Mouse (Mus musculus) adrenal gland, postnatal 36 days (tissue): ENCODE data around the gene Cyb5r2. TPM values are rescaled to one million over a fixed set of nuclear protein-coding genes. Genes with fewer than 3 reads are reported as not detected.

Source experiments
- DNase-seq, 2 experiments: peaks; one replicate each; pipeline ENCODE4 v3.0.0; 2021; ENCODE audit warnings: mixed read lengths in 1 of 2
- total RNA-seq, 2 experiments: library from RNA; stranded (reverse); gene quantifications; 2 replicates each; pipeline ENCODE4 v1.2.3; 2021

The Cyb5r2 gene
- total RNA-seq, 2 experiments from 2014 or later, result not detected

DNA sequence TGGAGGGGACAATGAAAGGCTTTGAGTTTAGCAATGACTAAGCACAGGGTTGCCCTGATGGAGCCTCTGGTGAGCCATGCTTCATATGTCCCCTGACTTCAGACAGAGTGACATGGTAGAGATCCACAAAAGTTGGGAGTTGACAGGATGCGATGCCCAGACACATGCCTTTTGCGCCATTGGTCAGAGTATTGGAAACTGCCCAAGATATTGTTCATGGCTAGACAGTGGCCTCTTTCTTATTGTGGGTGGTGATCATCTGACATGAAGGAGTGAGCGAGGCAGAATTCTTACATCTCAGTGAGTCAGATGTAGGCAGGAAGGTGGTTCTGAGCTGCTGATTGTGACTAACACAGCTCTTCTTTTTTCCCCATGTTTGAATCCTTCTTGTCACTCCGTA lies 35.3 kb downstream of the Cyb5r2 start:
- DNase-seq, result no peak

DNA sequence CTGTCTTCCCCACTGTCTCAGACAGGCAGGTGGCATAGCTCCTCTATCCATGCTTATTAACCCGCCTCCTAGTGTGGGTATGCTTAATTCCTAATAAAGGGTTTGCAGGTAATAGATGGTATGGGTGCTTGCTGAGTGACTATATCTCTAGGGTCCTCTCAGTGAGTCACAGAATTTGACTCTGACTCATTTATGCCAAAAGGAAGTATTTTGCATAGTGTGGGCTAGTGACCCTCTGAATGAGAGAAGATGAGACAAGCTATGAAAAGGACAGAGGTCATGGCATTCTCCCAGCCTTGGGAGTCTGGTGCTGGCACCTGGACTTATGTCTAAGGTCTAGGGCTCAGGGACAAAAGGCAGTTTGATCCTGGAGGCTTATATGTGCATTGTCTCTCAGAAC lies 37.1 kb downstream of the Cyb5r2 start:
- DNase-seq, result no peak

DNA sequence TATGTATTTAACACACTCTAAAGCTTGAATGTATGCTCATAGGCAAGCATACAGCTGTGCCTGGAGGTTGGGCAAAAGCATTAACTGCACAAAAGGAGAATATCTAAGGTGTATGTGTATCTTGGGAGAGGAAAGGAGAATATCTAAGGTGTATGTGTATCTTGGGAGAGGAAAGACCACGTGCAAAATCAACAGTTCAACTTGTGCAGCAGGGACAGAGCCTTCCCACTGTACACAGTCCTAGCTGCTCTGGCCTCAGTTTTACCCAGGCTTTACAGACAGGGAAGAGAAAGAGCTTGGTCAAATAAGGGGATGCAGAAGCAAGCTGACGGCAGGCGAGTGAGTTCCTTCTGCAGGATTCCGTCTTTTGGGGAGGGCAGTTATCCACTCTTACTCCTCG lies 43.8 kb downstream of the Cyb5r2 start:
- DNase-seq, result no peak

DNA sequence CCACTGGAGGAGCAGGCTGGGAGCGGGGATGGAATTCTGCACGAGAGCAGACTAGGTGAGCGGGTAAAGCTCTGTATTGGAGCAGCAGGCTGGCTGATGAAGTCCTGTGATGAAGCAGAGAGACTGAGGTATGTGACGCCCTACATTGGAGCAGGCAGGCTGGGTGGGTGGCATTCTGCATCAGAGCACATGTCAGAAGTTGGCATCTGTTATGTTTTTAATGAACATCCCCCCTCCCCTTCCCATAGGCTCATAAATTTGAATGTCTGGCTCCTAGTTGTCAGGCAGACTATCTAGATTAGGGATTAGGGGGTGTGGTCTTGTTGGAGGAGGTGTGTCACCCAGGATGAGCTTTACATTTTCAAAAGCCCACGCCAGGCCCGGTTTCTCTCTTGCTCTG lies 45.1 kb downstream of the Cyb5r2 start:
- no peak for DNase-seq

DNA sequence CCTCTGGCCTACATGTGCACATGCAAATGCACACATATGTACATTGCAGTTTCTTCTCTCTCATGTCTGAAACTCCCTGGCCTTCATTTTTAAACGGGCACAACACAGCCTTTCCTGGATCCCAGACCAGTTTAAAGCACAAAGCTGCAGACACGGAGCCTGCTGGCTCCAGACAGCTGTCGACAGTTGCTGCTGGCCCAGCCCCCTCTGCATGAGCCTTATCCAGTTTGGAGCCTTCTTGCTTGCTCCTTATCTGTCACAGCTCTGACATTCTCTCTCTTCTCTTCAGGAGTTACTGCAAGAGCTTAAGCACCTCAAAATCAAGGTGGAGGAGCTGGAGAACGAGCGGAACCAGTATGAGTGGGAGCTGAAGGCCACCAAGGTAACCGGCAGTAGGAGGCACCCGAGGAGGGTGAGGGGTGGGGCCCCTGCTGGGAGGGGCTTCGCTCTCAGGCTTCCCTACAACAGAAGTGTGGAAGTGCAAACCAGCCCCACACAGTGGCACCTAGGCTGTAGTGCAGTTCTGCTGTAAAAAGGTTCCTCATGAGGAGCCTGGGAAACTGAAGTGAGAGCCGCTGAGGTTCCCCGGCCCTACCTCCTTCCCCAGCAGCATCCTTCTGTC lies 49.2 kb downstream of the Cyb5r2 start:
- DNase-seq, result peak; percentile 75 to 86

DNA sequence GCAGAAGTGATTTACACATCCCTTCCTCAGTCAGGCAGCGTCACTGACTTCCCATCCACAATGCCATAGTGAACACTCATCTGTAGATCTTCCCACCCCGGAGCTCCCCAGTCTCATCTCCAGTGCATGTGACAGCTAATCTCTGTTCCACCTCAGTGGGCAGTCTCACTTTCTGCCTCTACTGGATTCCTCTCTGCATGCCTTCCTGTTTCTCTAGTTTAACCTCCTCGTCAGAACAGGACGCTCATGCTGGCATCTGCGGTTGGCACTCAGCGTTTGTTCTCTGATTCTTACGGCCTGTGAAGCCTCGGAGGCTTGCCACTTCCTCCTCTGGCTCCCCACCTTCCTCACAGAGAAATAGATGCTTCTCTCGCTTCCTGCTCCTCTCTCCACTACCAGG lies 50.2 kb downstream of the Cyb5r2 start:
- DNase-seq, result peak in 1 of 2 experiments; percentile 21

DNA sequence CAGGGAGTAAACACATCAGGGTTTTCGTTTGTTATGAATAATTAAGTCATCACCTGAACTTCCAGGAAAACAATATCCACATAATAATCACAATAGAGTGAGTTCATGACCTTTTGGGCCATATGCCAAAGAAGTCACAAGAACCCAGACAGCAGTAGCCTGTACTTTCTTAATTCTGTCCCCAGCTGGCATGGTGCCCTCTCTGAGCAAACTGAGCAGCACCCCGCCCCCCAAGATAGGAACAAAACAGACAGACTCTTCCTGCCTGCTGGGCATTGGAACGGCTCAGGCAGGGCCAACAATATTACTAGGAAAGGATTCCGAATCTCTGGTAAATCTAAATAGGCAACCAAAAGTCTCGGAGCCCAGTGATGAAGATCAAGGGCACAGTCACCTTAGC lies 51.9 kb downstream of the Cyb5r2 start:
- DNase-seq, result peak; percentile 15 to 48

DNA sequence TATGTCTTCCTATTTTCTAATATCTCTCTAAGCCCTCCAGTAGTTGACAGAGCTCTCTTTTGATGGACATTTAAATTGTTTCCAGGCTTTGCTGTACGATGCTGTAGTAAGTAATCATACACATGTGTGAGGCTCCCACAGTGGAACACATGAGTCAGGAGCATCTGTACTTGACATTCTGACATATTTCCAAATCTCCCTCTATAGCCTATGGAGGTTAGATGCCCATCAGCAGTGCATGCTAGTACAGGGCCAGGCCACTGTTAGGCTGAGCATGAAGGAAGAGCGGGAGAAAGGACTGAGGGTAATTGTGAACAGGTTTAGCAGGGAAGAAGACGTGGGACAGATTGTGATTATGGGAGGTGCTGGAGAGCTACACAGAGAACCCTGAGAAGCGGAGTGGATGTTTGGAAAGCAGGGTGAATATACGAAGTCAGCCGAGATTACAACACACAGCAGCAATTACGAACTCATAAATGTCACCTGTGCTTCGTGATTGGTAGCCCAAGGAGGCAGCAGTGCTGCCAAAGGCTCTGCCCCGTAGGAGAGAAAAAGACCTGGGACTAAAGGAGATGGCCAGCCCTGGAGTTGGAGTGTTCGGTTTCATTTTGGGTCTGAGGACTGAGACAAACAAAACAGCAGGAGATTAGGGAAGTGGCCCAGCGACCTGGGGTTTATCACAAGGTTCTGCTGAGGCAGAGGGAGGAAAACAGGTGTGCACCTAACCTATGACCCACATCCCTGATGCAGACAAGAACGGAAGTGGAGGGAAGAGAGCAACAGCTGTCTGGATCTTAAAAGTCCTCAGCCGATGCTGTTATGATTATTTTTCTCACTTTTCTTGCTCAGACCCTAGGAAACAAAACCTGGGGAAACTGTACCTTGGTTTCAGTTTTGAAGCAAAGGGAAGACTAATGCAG lies 55.1 kb downstream of the Cyb5r2 start:
- no peak for DNase-seq

DNA sequence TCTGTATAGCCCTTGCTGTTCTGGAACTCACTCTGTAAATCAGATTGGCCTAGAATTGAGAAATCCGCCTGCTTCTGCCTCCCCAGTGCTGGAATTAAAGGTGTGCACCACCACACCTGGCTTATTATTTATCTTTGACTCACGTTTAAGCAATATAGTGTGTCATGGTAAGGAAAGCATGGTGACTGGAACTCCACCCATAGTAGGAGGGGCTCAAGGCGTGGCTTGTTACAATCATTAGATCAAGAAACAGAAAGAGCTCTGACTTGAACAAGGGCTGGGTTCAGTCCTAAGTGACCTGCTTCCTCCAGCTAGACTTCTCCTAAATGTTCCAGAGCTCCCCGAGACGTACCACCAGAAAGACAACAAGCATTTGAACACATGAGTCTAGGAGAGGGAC lies 57.2 kb downstream of the Cyb5r2 start:
- DNase-seq, result no peak

DNA sequence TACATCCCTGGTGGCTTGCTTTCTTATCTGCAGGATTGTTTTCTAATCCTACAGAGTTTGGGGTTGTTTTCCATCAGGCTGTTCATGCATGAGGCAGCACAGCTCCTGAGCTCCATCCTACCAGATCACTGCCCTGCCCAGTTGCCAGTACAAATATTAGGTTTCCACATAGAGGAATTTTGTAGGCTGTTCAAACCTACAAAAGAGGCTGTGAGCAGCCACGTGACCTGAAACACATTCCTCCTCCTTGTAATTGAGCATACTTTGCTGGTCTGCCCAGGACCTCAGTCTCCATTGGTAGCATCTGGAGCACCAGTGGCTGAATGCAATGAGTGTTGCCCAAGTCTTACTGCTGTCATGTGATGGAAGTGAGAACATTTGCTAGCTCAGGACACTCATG lies 57.9 kb downstream of the Cyb5r2 start:
- no peak for DNase-seq

Other genes starting within 250 kb of the Cyb5r2 start
- gene Olfml1, start 190.6 kb downstream of the Cyb5r2 start, total RNA-seq, result 1 to 10 TPM; 7.2 to 8.5 TPM
- 1 to 10 TPM; 4.8 to 5.7 TPM for gene Ppfibp2, start 162.8 kb downstream of the Cyb5r2 start, total RNA-seq
- gene 5330417H12Rik, start 132.9 kb downstream of the Cyb5r2 start, total RNA-seq, result not detected
- gene Ovch2, start 43.2 kb upstream of the Cyb5r2 start, total RNA-seq, result not detected
- gene Olfr467, start 54.2 kb upstream of the Cyb5r2 start, total RNA-seq, result not detected
- gene Olfr469, start 67.5 kb upstream of the Cyb5r2 start, total RNA-seq, result not detected
- gene Olfr470, start 89.5 kb upstream of the Cyb5r2 start, total RNA-seq, result not detected
- gene Olfr472, start 139.9 kb upstream of the Cyb5r2 start, total RNA-seq, result not detected
- gene Olfr473, start 172.4 kb upstream of the Cyb5r2 start, total RNA-seq, result not detected
- not detected for gene Olfr474, start 196.6 kb upstream of the Cyb5r2 start, total RNA-seq
- not detected for gene Olfr476, start 206.8 kb upstream of the Cyb5r2 start, total RNA-seq
- not detected for gene Olfr477, start 228.7 kb upstream of the Cyb5r2 start, total RNA-seq